Mouse (Mus musculus) liver, adult 10 weeks (tissue): Measurements from ENCODE around the gene Cd200r2. TPM values are rescaled to one million over a fixed set of nuclear protein-coding genes. Genes with fewer than 3 reads are reported as not detected.

ENCODE experiments used
- polyA plus RNA-seq: library from polyadenylated mRNA; stranded (reverse); fragments of 350-450 nt; fragmentation: Illumina TruSeq; extraction: RNeasy Lipid Tissue Mini Kit (QIAGEN cat#74804); gene quantifications from one replicate; pipeline ENCODE4 v1.2.3, GENCODE M21; 2014; ENCODE audit warnings: low read depth, low replicate concordance

The Cd200r2 gene
- not detected for polyA plus RNA-seq

GRCm38 (mm10) chr16:44866797-44867196 is at the start of gene Cd200r2:
Cd200r2 (plus strand) TSS chr16:44867097.

GRCm38 (mm10) chr16:44943468-44943867 is 76.6 kb downstream of the Cd200r2 start, which contains the start of gene Cd200r3:
Cd200r3 (plus strand) TSS chr16:44943678.

Other genes starting within 250 kb of the Cd200r2 start
- gene Nepro, start 142.8 kb upstream of the Cd200r2 start, polyA plus RNA-seq = 5.0 TPM
- gene Gtpbp8, start 120.7 kb upstream of the Cd200r2 start, polyA plus RNA-seq = 35.3 TPM
- 2.4 TPM for gene Cd200r1, start 101.4 kb upstream of the Cd200r2 start, polyA plus RNA-seq
- 0.53 TPM for gene Cd200r4, start 55.4 kb upstream of the Cd200r2 start, polyA plus RNA-seq
- not detected for gene Cd200r3, start 76.6 kb downstream of the Cd200r2 start, polyA plus RNA-seq
- gene Ccdc80, start 226.3 kb downstream of the Cd200r2 start, polyA plus RNA-seq = 3.5 TPM